Mouse (Mus musculus) adrenal gland, adult 2 months (tissue): ENCODE data around the gene Olfr685. TPM values are rescaled to one million over a fixed set of nuclear protein-coding genes. Genes with fewer than 3 reads are reported as not detected.

ENCODE experiments used
- DNase-seq: peaks from one replicate; pipeline ENCODE4 v3.0.0; 2021
- long read RNA-seq: library from polyadenylated mRNA; stranded (forward); transcript quantifications from one replicate; pipeline ENCODE4 v2.0.0, GENCODE M21; 2021
- polyA plus RNA-seq: library from polyadenylated mRNA; depleted of rRNA; stranded (reverse); fragments of >200 nt; gene quantifications from 2 replicates; pipeline ENCODE4 v1.2.3, GENCODE M21; 2012; rRNA removed
- total RNA-seq, 2 experiments: library from RNA; stranded (reverse); gene quantifications; 2 replicates each; pipeline ENCODE4 v1.2.3; 2021

The Olfr685 gene
- total RNA-seq (not detected), polyA plus RNA-seq (not detected in 2 replicates)
- long read RNA-seq, result 0 reads

- DNase-seq, result no peak
These were observed at the start of gene Olfr685 for GRCm38 (mm10) chr7:105185912-105186311. Gene Olfr685, minus strand, starts transcription at chr7:105186012.

GRCm38 (mm10) chr7:105229386-105229785 lies 43.6 kb upstream of the Olfr685 start:
- no peak for DNase-seq

- peak; percentile 21 for DNase-seq
These were observed 42.3 kb upstream of the Olfr685 start for GRCm38 (mm10) chr7:105228138-105228537.

GRCm38 (mm10) chr7:105226703-105227102 lies 40.9 kb upstream of the Olfr685 start:
- DNase-seq, result no peak

- DNase-seq, result no peak
These were observed 40.3 kb upstream of the Olfr685 start for GRCm38 (mm10) chr7:105226072-105226471.

GRCm38 (mm10) chr7:105218281-105218680 lies 32.5 kb upstream of the Olfr685 start:
- DNase-seq, result no peak

GRCm38 (mm10) chr7:105214761-105215160 lies 28.9 kb upstream of the Olfr685 start:
- DNase-seq, result no peak

GRCm38 (mm10) chr7:105207385-105207784 lies 21.6 kb upstream of the Olfr685 start, which contains the start of gene Olfr686:
Gene Olfr686, minus strand, starts transcription at chr7:105207485.
- no peak for DNase-seq

- DNase-seq, result no peak
These were observed 15.0 kb downstream of the Olfr685 start for GRCm38 (mm10) chr7:105170773-105171172.

- DNase-seq, result no peak
These were observed 22.3 kb downstream of the Olfr685 start, which contains the start of gene Olfr684 for GRCm38 (mm10) chr7:105163553-105163952. Gene Olfr684, minus strand, starts transcription at chr7:105163653.

GRCm38 (mm10) chr7:105146912-105147311 lies 38.9 kb downstream of the Olfr685 start, which contains the start of gene Olfr683:
Gene Olfr683, minus strand, starts transcription at chr7:105147012.
- no peak for DNase-seq

GRCm38 (mm10) chr7:105141275-105141674 lies 44.5 kb downstream of the Olfr685 start:
- no peak for DNase-seq

Other genes starting within 250 kb of the Olfr685 start
- gene Olfr670, start 223.4 kb downstream of the Olfr685 start, total RNA-seq, result not detected
- gene Olfr670, start 223.4 kb downstream of the Olfr685 start, polyA plus RNA-seq, result not detected in 2 replicates
- gene Olfr671, start 206.9 kb downstream of the Olfr685 start, total RNA-seq, result not detected
- gene Olfr671, start 206.9 kb downstream of the Olfr685 start, polyA plus RNA-seq, result not detected in 2 replicates
- not detected for gene Olfr672, start 184.0 kb downstream of the Olfr685 start, total RNA-seq
- gene Olfr672, start 184.0 kb downstream of the Olfr685 start, polyA plus RNA-seq, result not detected in 2 replicates
- gene Olfr675, start 157.6 kb downstream of the Olfr685 start, total RNA-seq, result not detected
- gene Olfr675, start 157.6 kb downstream of the Olfr685 start, polyA plus RNA-seq, result not detected in 2 replicates
- gene Olfr676, start 153.3 kb downstream of the Olfr685 start, total RNA-seq, result not detected
- gene Olfr676, start 153.3 kb downstream of the Olfr685 start, polyA plus RNA-seq, result not detected in 2 replicates
- gene Olfr677, start 134.6 kb downstream of the Olfr685 start, total RNA-seq, result not detected
- not detected in 2 replicates for gene Olfr677, start 134.6 kb downstream of the Olfr685 start, polyA plus RNA-seq
- gene Olfr678, start 121.5 kb downstream of the Olfr685 start, total RNA-seq, result not detected
- not detected in 2 replicates for gene Olfr678, start 121.5 kb downstream of the Olfr685 start, polyA plus RNA-seq
- gene Olfr679, start 104.8 kb downstream of the Olfr685 start, total RNA-seq, result not detected
- not detected in 2 replicates for gene Olfr679, start 104.8 kb downstream of the Olfr685 start, polyA plus RNA-seq
- not detected for gene Olfr680-ps1, start 93.2 kb downstream of the Olfr685 start, total RNA-seq
- not detected in 2 replicates for gene Olfr680-ps1, start 93.2 kb downstream of the Olfr685 start, polyA plus RNA-seq
- not detected for gene Olfr681, start 69.2 kb downstream of the Olfr685 start, total RNA-seq
- not detected in 2 replicates for gene Olfr681, start 69.2 kb downstream of the Olfr685 start, polyA plus RNA-seq
- gene Olfr683, start 39.0 kb downstream of the Olfr685 start, total RNA-seq, result not detected
- not detected in 2 replicates for gene Olfr683, start 39.0 kb downstream of the Olfr685 start, polyA plus RNA-seq
- not detected for gene Olfr684, start 22.4 kb downstream of the Olfr685 start, total RNA-seq
- gene Olfr684, start 22.4 kb downstream of the Olfr685 start, polyA plus RNA-seq, result not detected in 2 replicates
- not detected for gene Olfr686, start 21.5 kb upstream of the Olfr685 start, total RNA-seq
- gene Olfr686, start 21.5 kb upstream of the Olfr685 start, polyA plus RNA-seq, result not detected in 2 replicates
- not detected for gene Olfr688, start 102.1 kb upstream of the Olfr685 start, total RNA-seq
- not detected in 2 replicates for gene Olfr688, start 102.1 kb upstream of the Olfr685 start, polyA plus RNA-seq
- not detected for gene Olfr689, start 125.2 kb upstream of the Olfr685 start, total RNA-seq
- not detected in 2 replicates for gene Olfr689, start 125.2 kb upstream of the Olfr685 start, polyA plus RNA-seq
- gene Olfr690, start 148.1 kb upstream of the Olfr685 start, total RNA-seq, result not detected
- gene Olfr690, start 148.1 kb upstream of the Olfr685 start, polyA plus RNA-seq, result not detected in 2 replicates
- gene Olfr691, start 156.3 kb upstream of the Olfr685 start, total RNA-seq, result not detected
- gene Olfr691, start 156.3 kb upstream of the Olfr685 start, polyA plus RNA-seq, result not detected in 2 replicates
- gene Olfr692, start 182.2 kb upstream of the Olfr685 start, total RNA-seq, result not detected
- not detected in 2 replicates for gene Olfr692, start 182.2 kb upstream of the Olfr685 start, polyA plus RNA-seq
- not detected for gene Gm5901, start 189.0 kb upstream of the Olfr685 start, total RNA-seq
- not detected in 2 replicates for gene Gm5901, start 189.0 kb upstream of the Olfr685 start, polyA plus RNA-seq
- 10 to 100 TPM; 18.5 to 25.5 TPM for gene Fam160a2, start 214.0 kb upstream of the Olfr685 start, total RNA-seq
- gene Fam160a2, start 214.0 kb upstream of the Olfr685 start, polyA plus RNA-seq, result 50.5 and 54.7 TPM in 2 replicates
- gene Cnga4, start 218.6 kb upstream of the Olfr685 start, total RNA-seq, result not detected
- gene Cnga4, start 218.6 kb upstream of the Olfr685 start, polyA plus RNA-seq, result 0.13 and 0.26 TPM in 2 replicates
- gene Cckbr, start 239.7 kb upstream of the Olfr685 start, total RNA-seq, result not detected
- 0.04 and 0.10 TPM in 2 replicates for gene Cckbr, start 239.7 kb upstream of the Olfr685 start, polyA plus RNA-seq